Mouse (Mus musculus) MEL (cell line): ENCODE results near the gene Epyc.

Experiments
- CTCF ChIP-seq, 3 experiments: IDR thresholded peaks in 2 of 3; conservative IDR thresholded peaks in 1 of 3; 2 replicates each; pipeline ENCODE4 v1.5.1; 2011 to 2012; ENCODE audit warnings: low read length in 3 of 3, low read depth in 2 of 3, mild to moderate bottlenecking in 2 of 3, improper control_type of control experiment in 1 of 3, inconsistent platforms in 1 of 3, mixed read lengths in 1 of 3, moderate library complexity in 1 of 3; ENCODE audit not compliant: control insufficient read depth in 1 of 3, insufficient read depth in 1 of 3, poor library complexity in 1 of 3, severe bottlenecking in 1 of 3
- POLR2AphosphoS2 ChIP-seq: IDR thresholded peaks from 2 replicates; pipeline ENCODE4 v1.6.1; 2011; ENCODE audit warnings: low read length, improper control_type of control experiment
- UBTF ChIP-seq: IDR thresholded peaks from 2 replicates; pipeline ENCODE4 v1.6.1; 2012; ENCODE audit warnings: low read depth, mild to moderate bottlenecking, inconsistent platforms, low read length, improper control_type of control experiment, moderate library complexity, borderline replicate concordance; ENCODE audit not compliant: insufficient read depth

GRCm38 (mm10) chr10:97626543-97626942 lies 17.3 kb upstream of the Epyc start:
- TF ChIP-seq CTCF (IDR thresholded peaks at IDR 0.05 in 2 of 3, conservative IDR thresholded peaks at IDR 0.05 in 1 of 3; ENCODE audit: control insufficient read depth in 1 of 3, insufficient read depth in 1 of 3, low read depth in 2 of 3, low read length in 3 of 3, poor library complexity in 1 of 3, severe bottlenecking in 1 of 3) (no peak), UBTF (no peak), POLR2AphosphoS2 (no peak)
